Mouse (Mus musculus): ENCODE measurements around the gene Wdr46. TPM values are rescaled to one million over a fixed set of nuclear protein-coding genes. Genes with fewer than 3 reads are reported as not detected.
A peak's percentile ranks its signal among the peaks of the same experiment; 100 is the strongest.
"Not testable (repeated sequence)": the region's sequence is repeated elsewhere in the genome, so short reads cannot be mapped to it uniquely, and the experiment has no call there.

Gene Wdr46
- 6.6 and 10.1 TPM in 2 replicates for polyA plus RNA-seq (2012; ENCODE audit: insufficient read depth, insufficient read length, missing spikeins)

DNA sequence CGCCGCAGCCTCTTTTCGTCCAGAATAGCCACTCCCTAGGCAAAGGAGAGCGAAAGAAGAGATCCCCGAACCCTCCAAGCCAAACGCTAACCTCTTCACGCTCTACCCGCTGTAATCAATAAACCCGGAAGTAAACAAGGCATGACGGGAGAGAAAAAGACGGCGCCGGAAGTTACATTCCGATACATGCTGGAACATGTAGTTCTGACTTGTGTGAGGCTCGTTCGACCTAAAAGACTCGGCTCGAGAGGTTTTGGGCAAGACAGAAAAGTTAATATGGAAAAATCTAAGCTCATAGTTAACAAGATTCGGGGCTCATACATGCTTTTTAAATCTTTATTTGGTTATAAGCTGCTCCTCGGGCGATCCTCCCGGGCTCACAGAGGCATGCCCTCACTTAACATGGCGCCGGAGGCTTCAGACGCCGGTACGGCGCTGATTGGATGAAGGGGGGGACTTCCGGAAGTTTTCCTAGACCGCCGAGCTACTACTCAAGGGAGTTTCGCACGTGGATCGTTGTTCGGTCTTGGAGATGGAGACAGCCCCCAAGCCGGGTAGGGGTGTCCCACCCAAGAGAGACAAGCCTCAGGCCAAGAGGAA is at the start of gene Wdr46, which contains the start of gene Pfdn6:
Gene Wdr46, plus strand, starts transcription at position 455 of the 600 bp plus-strand sequence.
Gene Pfdn6, minus strand, starts transcription at position 138 of the 600 bp plus-strand sequence.
- Histone ChIP-seq H3K27ac (replicated peaks; ENCODE audit: low read depth, low read length) (peak within 1 kb of the TSS; percentile 96), H3K4me1 (ENCODE audit: control insufficient read depth, insufficient read depth, insufficient read length, low read length) (peaks cover 7% of the 10 kb centered on the region), H3K4me3 (ENCODE audit: insufficient read depth, low read depth, low read length) (peak within 1 kb of the TSS; percentile 97)

DNA sequence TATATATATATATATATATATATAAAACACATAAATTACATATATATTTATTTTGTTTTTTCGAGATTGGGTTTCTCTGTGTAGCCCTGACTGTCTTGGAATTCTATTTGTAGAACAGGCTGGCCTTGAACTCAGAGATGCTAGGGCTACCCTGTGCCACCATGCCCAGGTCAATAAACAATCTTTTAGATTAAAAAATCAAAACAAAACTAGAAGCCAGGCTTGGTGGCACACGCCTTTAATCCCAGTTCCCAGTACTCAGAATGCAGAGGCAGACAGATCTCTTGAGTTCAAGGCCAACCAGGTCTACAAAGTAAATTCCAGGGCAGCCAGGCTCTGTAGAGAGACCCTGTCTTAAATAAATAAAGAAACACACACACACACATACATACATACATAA is 49.1 kb upstream of the Wdr46 start:
- Histone ChIP-seq H3K4me3 (ENCODE audit: insufficient read depth, low read depth, low read length) (no peak overlapping the region), H3K4me1 (ENCODE audit: control insufficient read depth, insufficient read depth, insufficient read length, low read length) (no peaks in the 10 kb centered on the region), H3K27ac (replicated peaks; ENCODE audit: low read depth, low read length) (no peak overlapping the region)

GRCm38 (mm10) chr17:33891892-33892291 is 48.6 kb upstream of the Wdr46 start:
- not testable (repeated sequence) for H3K27ac ChIP-seq (replicated peaks; ENCODE audit: low read depth, low read length); H3K4me1 ChIP-seq (ENCODE audit: control insufficient read depth, insufficient read depth, insufficient read length, low read length); H3K4me3 ChIP-seq (ENCODE audit: insufficient read depth, low read depth, low read length)

GRCm38 (mm10) chr17:33892429-33892828 is 48.0 kb upstream of the Wdr46 start:
- H3K27ac ChIP-seq (replicated peaks; ENCODE audit: low read depth, low read length), result no peak overlapping the region
- H3K4me3 ChIP-seq (ENCODE audit: insufficient read depth, low read depth, low read length), result no peak overlapping the region
- no peaks in the 10 kb centered on the region for H3K4me1 ChIP-seq (ENCODE audit: control insufficient read depth, insufficient read depth, insufficient read length, low read length)

- not testable (repeated sequence) for H3K4me3 ChIP-seq (ENCODE audit: insufficient read depth, low read depth, low read length); H3K27ac ChIP-seq (replicated peaks; ENCODE audit: low read depth, low read length); H3K4me1 ChIP-seq (ENCODE audit: control insufficient read depth, insufficient read depth, insufficient read length, low read length)
These were observed 47.4 kb upstream of the Wdr46 start for GRCm38 (mm10) chr17:33893011-33893410.

GRCm38 (mm10) chr17:33897114-33897794 is 43.2 kb upstream of the Wdr46 start:
- Histone ChIP-seq H3K4me3 (ENCODE audit: insufficient read depth, low read depth, low read length) (no peak overlapping the region), H3K4me1 (ENCODE audit: control insufficient read depth, insufficient read depth, insufficient read length, low read length) (peaks cover 2% of the 10 kb centered on the region; the same call in 1 of the 2 replicates), H3K27ac (replicated peaks; ENCODE audit: low read depth, low read length) (peak overlapping the region; percentile 72)

- not testable (repeated sequence) for H3K4me3 ChIP-seq (ENCODE audit: insufficient read depth, low read depth, low read length); H3K4me1 ChIP-seq (ENCODE audit: control insufficient read depth, insufficient read depth, insufficient read length, low read length)
- H3K27ac ChIP-seq (replicated peaks; ENCODE audit: low read depth, low read length), result 0 out of 2 replicates have a peak overlapping the region, but pooled peaks have one; percentile 13
These were observed 42.3 kb upstream of the Wdr46 start for GRCm38 (mm10) chr17:33898193-33898592.

GRCm38 (mm10) chr17:33899642-33900041 is 40.8 kb upstream of the Wdr46 start:
- peaks cover 2% of the 10 kb centered on the region; the same call in 1 of the 2 replicates for H3K4me1 ChIP-seq (ENCODE audit: control insufficient read depth, insufficient read depth, insufficient read length, low read length)
- H3K27ac ChIP-seq (replicated peaks; ENCODE audit: low read depth, low read length), result peak overlapping the region; percentile 50
- H3K4me3 ChIP-seq (ENCODE audit: insufficient read depth, low read depth, low read length), result no peak overlapping the region

GRCm38 (mm10) chr17:33900281-33900988 is 40.0 kb upstream of the Wdr46 start:
- Histone ChIP-seq H3K27ac (replicated peaks; ENCODE audit: low read depth, low read length) (peak overlapping the region; percentile 84), H3K4me3 (ENCODE audit: insufficient read depth, low read depth, low read length) (no peak overlapping the region), H3K4me1 (ENCODE audit: control insufficient read depth, insufficient read depth, insufficient read length, low read length) (peaks cover 2% of the 10 kb centered on the region; the same call in 1 of the 2 replicates)

GRCm38 (mm10) chr17:33900989-33901314 is 39.5 kb upstream of the Wdr46 start:
- no peak overlapping the region for H3K4me3 ChIP-seq (ENCODE audit: insufficient read depth, low read depth, low read length)
- peak overlapping the region; percentile 84 for H3K27ac ChIP-seq (replicated peaks; ENCODE audit: low read depth, low read length)
- peaks cover 2% of the 10 kb centered on the region; the same call in 1 of the 2 replicates for H3K4me1 ChIP-seq (ENCODE audit: control insufficient read depth, insufficient read depth, insufficient read length, low read length)

DNA sequence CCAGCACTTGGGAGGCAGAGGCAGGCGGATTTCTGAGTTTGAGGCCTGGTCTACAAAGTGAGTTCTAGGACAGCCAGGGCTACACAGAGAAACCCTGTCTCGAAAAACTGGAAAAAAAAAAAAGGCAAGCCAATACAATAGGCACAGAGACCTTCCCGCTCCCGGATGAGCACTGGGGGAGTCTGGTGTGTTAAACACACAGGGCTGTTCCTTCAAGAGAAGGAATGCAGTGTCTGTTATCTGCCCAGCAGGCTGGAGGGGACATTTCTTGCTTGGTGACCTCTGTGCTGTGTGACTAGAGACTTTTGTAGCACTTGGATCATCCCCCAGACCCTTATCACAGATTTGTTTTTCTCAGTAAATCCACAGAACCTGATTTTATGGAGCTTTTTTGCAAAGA is 38.8 kb upstream of the Wdr46 start:
- Histone ChIP-seq H3K27ac (replicated peaks; ENCODE audit: low read depth, low read length) (peak overlapping the region; percentile 50), H3K4me1 (ENCODE audit: control insufficient read depth, insufficient read depth, insufficient read length, low read length) (peaks cover 2% of the 10 kb centered on the region; the same call in 1 of the 2 replicates)

GRCm38 (mm10) chr17:33902079-33902478 is 38.4 kb upstream of the Wdr46 start:
- Histone ChIP-seq H3K27ac (replicated peaks; ENCODE audit: low read depth, low read length) (peak overlapping the region; percentile 80), H3K4me1 (ENCODE audit: control insufficient read depth, insufficient read depth, insufficient read length, low read length) (peaks cover 2% of the 10 kb centered on the region; the same call in 1 of the 2 replicates), H3K4me3 (ENCODE audit: insufficient read depth, low read depth, low read length) (no peak overlapping the region)

More for the DNA sequence above, 38.8 kb upstream of the Wdr46 start:
- no peak overlapping the region for H3K4me3 ChIP-seq (ENCODE audit: insufficient read depth, low read depth, low read length)

DNA sequence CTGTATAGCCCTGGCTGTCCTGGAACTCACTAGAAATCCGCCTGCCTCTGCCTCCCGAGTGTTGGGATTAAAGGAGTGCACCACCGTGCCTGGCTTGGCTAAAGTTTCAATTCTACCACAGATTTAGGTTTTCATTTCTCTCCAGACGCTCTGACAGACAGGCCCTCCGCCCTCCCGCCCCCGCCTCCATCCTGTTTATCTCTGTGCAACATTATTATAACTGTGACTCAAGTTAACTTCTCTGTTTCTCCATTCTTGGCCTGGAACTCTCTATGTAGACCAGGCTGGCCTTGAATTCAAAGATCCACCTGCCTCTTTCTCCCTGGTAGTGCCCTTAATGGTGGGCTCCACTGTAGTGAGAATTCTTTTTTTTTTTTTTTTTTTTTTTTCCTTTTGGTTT is 38.0 kb upstream of the Wdr46 start:
- Histone ChIP-seq H3K27ac (replicated peaks; ENCODE audit: low read depth, low read length) (0 out of 2 replicates have a peak overlapping the region, but pooled peaks have one; percentile 53), H3K4me3 (ENCODE audit: insufficient read depth, low read depth, low read length) (no peak overlapping the region), H3K4me1 (ENCODE audit: control insufficient read depth, insufficient read depth, insufficient read length, low read length) (peaks cover 2% of the 10 kb centered on the region; the same call in 1 of the 2 replicates)

DNA sequence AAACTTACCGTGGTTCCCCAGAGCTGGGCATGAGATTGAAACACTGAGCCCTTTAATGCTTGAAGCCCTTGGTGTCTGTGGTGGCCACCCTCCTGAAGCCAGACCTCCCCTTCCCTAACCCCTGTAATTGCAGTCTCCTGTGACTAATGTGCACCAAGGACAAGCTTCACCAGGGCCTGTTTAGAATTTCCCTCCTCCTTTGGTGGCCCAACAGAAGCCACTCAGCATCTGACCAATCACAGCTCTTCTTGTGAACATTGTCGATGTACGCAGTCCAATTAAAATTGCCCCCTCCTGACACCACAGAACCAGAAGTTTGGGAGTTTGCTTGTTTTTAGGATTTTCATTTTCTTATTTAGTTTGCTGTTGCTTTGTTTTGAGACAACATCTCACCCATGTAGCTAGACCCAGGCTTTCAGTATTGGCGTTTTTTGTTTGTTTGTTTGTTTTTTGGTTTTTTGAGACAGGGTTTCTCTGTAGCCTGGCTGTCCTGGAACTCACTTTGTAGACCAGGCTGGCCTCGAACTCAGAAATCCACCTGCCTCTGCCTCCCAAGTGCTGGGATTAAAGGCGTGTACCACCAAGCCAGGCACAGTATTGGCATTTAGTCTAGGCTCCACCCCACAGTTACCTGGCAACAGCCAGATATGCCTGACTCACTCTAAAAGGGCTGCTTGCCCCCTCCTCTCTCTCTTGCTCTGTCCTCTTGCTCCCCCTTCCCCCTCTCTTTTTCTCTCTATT is 36.4 kb upstream of the Wdr46 start:
- H3K4me1 ChIP-seq (ENCODE audit: control insufficient read depth, insufficient read depth, insufficient read length, low read length); H3K4me3 ChIP-seq (ENCODE audit: insufficient read depth, low read depth, low read length); H3K27ac ChIP-seq (replicated peaks; ENCODE audit: low read depth, low read length): not testable (repeated sequence)

- not testable (repeated sequence) for H3K4me1 ChIP-seq (ENCODE audit: control insufficient read depth, insufficient read depth, insufficient read length, low read length); H3K27ac ChIP-seq (replicated peaks; ENCODE audit: low read depth, low read length); H3K4me3 ChIP-seq (ENCODE audit: insufficient read depth, low read depth, low read length)
These were observed 35.6 kb upstream of the Wdr46 start, which contains the start of gene Platr17 for GRCm38 (mm10) chr17:33904835-33905234. Gene Platr17 (plus strand): TSS chr17:33905135.
